Mouse (Mus musculus): ENCODE results near the gene Lingo2.

DNA sequence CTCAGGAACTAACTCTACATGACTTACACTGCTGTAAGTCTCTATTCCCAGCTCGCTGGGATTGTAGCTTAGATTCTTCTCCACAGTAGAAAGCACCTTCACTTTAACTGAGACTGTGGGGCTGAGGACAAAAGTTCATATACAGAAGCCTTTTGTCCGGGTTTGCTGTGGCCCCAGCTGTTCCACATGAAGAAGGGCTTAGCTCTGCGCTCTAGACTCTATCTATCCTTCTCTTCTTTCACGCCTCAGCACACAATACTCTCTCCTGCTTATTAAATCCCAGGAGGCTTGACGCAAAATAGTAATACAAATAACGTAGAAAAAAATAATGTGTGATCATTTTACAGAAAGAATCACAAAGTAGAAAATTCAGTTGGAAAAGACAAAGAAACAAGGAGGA, 1107.0 kb downstream of the Lingo2 start:
- TF ChIP-seq CTCF (IDR thresholded peaks at IDR 0.05; ENCODE audit: low read depth, low read length) (no peak), POLR2A (IDR thresholded peaks at IDR 0.05; ENCODE audit: extremely low read depth, insufficient read depth, low read length) (no peak)

All from liver, adult 2 months (tissue).